Mouse (Mus musculus): ENCODE measurements around the gene Pcnx3. TPM values are rescaled to one million over a fixed set of nuclear protein-coding genes. Genes with fewer than 3 reads are reported as not detected.

Pcnx3 gene
- polyA plus RNA-seq, 1 experiment: 421 TPM

DNA sequence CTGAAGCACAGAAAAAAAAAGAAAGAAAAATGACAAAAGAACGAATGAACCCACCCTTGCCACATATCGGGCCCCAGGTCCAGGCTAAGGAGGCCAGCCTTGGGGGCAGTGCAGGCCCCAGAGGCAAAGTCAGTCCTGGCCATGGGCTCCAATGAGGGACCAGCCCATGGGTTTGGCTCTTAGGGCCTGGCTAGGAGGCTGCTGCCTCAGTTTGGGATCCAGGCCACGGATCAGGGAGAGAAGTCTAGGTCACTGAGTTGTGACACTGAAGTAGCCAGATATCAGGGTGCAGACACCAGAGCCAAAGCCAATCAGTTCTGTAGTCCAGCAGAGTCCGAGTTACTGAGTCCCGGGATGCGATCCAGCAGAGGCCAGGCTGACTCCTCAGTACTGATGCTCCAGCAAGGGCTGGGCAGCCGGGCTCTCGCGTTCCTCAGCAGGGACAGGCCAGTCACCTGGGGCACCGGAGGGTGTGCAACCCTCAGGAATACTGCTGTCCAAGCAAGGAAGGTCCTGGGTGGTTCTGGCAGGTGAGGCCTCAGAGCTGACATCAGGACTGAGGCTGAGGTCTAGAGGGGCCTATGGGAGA lies 23.9 kb downstream of the Pcnx3 start:
- DNase-seq: no peak
- 97% methylated on average over 10 of the region's 10 CpGs for WGBS
- TF ChIP-seq CTCF (IDR thresholded peaks at IDR 0.05; ENCODE audit: borderline replicate concordance, control insufficient read depth, extremely low read depth, insufficient read depth, low read length, poor library complexity) (no peak), POLR2A (IDR thresholded peaks at IDR 0.05; ENCODE audit: control insufficient read depth, extremely low read depth, insufficient read depth, low read length, poor library complexity) (no peak)
- Histone ChIP-seq H3K27me3 (ENCODE audit: control insufficient read depth, insufficient read depth, low read length) (no peaks in the 10 kb centered on the region), H3K4me3 (ENCODE audit: control insufficient read depth, insufficient read depth, low read length) (no peak overlapping the region), H3K4me1 (replicated peaks; ENCODE audit: control insufficient read depth, insufficient read depth, low read length) (peaks cover 33% of the 10 kb centered on the region), H3K36me3 (ENCODE audit: control insufficient read depth, insufficient read depth, low read length) (peaks cover 12% of the 10 kb centered on the region), H3K27ac (ENCODE audit: control insufficient read depth, insufficient read depth, low read length) (no peak overlapping the region)

DNA sequence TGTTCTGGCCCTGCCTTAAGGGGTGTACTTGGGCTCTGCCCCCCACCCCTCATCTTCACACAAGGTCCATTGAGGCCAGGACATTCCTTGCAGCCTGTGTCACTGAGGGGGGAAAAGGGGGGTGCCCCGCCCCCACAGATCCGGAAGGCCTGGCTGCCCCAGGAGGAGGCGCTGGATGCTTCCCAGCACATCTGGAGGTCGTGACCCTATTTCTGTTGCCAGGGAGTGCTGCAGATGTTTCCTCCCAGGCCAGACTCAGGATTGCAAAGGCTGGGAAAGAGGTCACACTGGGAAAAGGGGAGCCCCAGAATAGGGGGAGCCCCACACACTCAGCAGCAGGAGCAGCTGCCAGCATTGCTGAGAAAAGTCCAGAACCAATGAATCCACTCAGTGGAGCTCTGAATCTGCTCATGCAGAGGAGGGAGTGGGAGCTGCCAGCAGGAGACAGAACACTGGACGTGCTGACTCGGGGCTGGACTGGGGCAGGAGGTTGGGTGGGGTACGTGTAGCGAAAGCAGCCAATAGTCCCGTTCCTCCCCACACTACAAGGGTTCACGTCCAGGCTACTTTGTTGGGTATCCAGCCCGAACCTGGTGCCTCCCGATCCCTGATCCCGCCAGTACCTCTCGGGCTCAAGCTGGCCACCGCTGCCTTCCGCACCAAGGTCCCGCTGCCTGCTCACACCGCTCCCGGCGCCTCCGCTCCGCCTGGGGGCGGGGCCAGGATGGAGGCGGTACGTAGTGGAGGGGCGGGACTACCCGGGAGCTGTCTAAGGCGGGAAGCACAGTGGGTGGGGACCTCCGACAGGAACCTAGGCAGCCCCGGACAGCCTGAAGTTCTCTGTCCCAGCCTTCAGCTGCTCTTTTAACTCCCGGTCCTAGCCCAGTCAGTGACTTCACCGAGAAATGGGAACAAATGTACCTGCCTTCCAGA lies 25.5 kb downstream of the Pcnx3 start, which contains the start of gene Sipa1:
Gene Sipa1 (minus strand): TSS at position 727 of the 933 bp plus-strand sequence.
- Histone ChIP-seq H3K4me1 (replicated peaks; ENCODE audit: control insufficient read depth, insufficient read depth, low read length) (peaks cover 33% of the 10 kb centered on the region), H3K36me3 (ENCODE audit: control insufficient read depth, insufficient read depth, low read length) (peaks cover 15% of the 10 kb centered on the region), H3K27ac (ENCODE audit: control insufficient read depth, insufficient read depth, low read length) (peak within 1 kb of the TSS; percentile 86), H3K27me3 (ENCODE audit: control insufficient read depth, insufficient read depth, low read length) (no peaks in the 10 kb centered on the region), H3K4me3 (ENCODE audit: control insufficient read depth, insufficient read depth, low read length) (peak within 1 kb of the TSS; percentile 75)
- DNase-seq: peak; percentile 98
- WGBS: 2% methylated on average over 32 of the region's 32 CpGs
- peak; percentile 57; the same call in 1 of the 2 replicates for TF ChIP-seq CTCF (IDR thresholded peaks at IDR 0.05; ENCODE audit: borderline replicate concordance, control insufficient read depth, extremely low read depth, insufficient read depth, low read length, poor library complexity)
- peak; percentile 92 for TF ChIP-seq POLR2A (IDR thresholded peaks at IDR 0.05; ENCODE audit: control insufficient read depth, extremely low read depth, insufficient read depth, low read length, poor library complexity)

DNA sequence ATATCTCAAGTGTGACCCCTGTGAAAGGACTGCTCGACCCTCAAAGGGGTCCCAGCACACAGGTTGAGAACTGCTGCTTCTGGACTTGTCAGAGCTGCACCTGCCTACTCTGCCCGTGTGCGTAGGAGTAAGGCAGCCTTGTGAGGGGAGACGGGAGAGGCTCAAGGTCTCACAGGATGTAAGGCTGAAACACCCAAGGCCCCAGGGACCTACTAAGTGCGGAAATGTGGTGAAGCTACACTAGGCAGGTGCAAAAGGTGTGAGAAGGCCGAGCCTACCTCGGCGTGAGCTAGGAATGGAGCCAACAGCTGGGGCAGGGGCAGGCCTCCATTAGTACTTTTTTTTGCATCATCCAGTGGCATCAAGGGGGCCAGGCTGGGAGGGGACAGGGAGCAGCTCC lies 26.4 kb downstream of the Pcnx3 start:
- TF ChIP-seq POLR2A (IDR thresholded peaks at IDR 0.05; ENCODE audit: control insufficient read depth, extremely low read depth, insufficient read depth, low read length, poor library complexity) (no peak), CTCF (IDR thresholded peaks at IDR 0.05; ENCODE audit: borderline replicate concordance, control insufficient read depth, extremely low read depth, insufficient read depth, low read length, poor library complexity) (no peak)
- WGBS: 18% methylated on average over 8 of the region's 8 CpGs
- H3K27me3 ChIP-seq (ENCODE audit: control insufficient read depth, insufficient read depth, low read length): no peaks in the 10 kb centered on the region

DNA sequence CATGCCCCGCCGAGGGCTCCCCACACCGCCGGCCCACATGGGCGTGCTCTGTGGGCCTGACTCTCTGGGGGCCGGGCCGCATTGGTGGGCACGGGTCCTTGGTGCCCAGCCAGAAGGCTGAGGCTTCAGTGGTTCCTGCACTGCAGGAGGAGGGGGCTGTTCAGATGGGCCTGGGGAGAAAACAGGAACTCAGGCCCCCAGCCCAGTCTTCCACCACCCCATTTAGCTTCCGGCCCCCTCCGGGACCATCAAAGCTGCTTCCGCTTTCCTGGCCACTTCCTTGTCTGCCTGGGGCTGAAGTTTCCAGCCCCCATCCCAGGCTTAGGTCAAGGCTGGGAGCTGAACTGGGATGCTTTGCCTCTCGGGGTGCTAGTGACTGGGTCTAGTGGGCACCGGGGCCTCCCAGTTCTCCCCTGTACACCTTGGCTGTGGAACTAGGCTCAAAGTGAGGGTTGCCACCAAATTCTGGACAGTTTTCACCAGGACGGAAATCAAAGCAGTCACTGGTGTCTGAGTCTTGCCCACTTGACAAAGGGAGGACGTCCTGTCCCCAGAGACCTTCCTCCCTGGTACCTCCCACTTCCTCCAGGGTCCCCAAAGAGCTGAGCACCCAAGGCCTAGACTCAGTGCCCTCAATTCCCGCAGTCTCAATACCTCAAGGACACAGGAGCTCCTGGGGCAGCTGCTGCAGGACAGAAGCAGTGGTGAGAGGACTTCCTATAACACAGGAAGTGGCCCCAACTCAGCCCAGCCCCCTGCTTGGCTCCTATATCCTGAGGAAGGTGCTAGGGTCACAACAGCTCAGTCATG lies 27.6 kb downstream of the Pcnx3 start:
- peak; percentile 71 for DNase-seq
- WGBS: 9% methylated on average over 16 of the region's 16 CpGs
- H3K36me3 ChIP-seq (ENCODE audit: control insufficient read depth, insufficient read depth, low read length): peaks cover 17% of the 10 kb centered on the region

More for the DNA sequence above, 26.4 kb downstream of the Pcnx3 start:
- Histone ChIP-seq H3K4me3 (ENCODE audit: control insufficient read depth, insufficient read depth, low read length) (peak overlapping the region; percentile 75), H3K27ac (ENCODE audit: control insufficient read depth, insufficient read depth, low read length) (peak overlapping the region; percentile 86), H3K36me3 (ENCODE audit: control insufficient read depth, insufficient read depth, low read length) (peaks cover 15% of the 10 kb centered on the region), H3K4me1 (replicated peaks; ENCODE audit: control insufficient read depth, insufficient read depth, low read length) (peaks cover 33% of the 10 kb centered on the region)
- DNase-seq: peak; percentile 53

DNA sequence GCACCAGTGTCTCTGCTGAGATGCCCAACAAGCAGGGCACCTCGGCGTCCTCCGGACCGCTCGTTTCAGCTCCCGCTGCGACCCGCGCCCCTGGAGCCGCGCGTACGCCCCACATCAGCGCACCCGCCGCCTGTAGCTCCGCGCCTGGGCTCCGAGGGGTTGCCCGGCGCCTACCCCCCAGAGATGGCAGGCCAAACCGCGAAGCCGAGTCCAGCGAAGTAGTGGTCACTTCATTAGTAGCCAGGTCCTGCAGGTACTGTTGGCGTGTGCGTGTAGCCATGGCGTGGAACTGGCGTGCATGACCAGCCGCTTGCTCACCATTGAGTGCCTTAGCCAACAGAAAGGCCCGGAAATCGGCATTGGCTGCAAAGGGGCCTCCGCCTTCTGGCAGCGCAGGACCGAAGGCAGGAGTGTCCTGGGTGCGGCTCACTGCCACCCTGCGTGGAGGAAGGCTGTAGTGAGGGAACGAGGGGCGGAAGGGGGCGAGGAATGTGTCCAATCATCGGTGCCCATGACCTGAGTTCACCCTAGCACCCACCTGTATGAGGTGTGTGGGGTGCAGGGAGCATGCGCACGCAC lies 33.9 kb downstream of the Pcnx3 start:
- TF ChIP-seq CTCF (IDR thresholded peaks at IDR 0.05; ENCODE audit: borderline replicate concordance, control insufficient read depth, extremely low read depth, insufficient read depth, low read length, poor library complexity) (no peak), POLR2A (IDR thresholded peaks at IDR 0.05; ENCODE audit: control insufficient read depth, extremely low read depth, insufficient read depth, low read length, poor library complexity) (no peak)
- whole genome bisulfite sequencing: 93% methylated on average over 43 of the region's 43 CpGs
- Histone ChIP-seq H3K4me1 (replicated peaks; ENCODE audit: control insufficient read depth, insufficient read depth, low read length) (no peaks in the 10 kb centered on the region), H3K27me3 (ENCODE audit: control insufficient read depth, insufficient read depth, low read length) (no peaks in the 10 kb centered on the region), H3K4me3 (ENCODE audit: control insufficient read depth, insufficient read depth, low read length) (no peak overlapping the region), H3K27ac (ENCODE audit: control insufficient read depth, insufficient read depth, low read length) (no peak overlapping the region), H3K36me3 (ENCODE audit: control insufficient read depth, insufficient read depth, low read length) (peaks cover 53% of the 10 kb centered on the region)
- DNase-seq: no peak

More for the DNA sequence above, 27.6 kb downstream of the Pcnx3 start:
- Histone ChIP-seq H3K27ac (ENCODE audit: control insufficient read depth, insufficient read depth, low read length) (peak overlapping the region; percentile 86), H3K27me3 (ENCODE audit: control insufficient read depth, insufficient read depth, low read length) (no peaks in the 10 kb centered on the region), H3K4me1 (replicated peaks; ENCODE audit: control insufficient read depth, insufficient read depth, low read length) (peaks cover 33% of the 10 kb centered on the region), H3K4me3 (ENCODE audit: control insufficient read depth, insufficient read depth, low read length) (peak overlapping the region; percentile 43)
- TF ChIP-seq POLR2A (IDR thresholded peaks at IDR 0.05; ENCODE audit: control insufficient read depth, extremely low read depth, insufficient read depth, low read length, poor library complexity) (0 out of 2 replicates have a peak, but pooled peaks have one; percentile 14), CTCF (IDR thresholded peaks at IDR 0.05; ENCODE audit: borderline replicate concordance, control insufficient read depth, extremely low read depth, insufficient read depth, low read length, poor library complexity) (no peak)
